Mouse (Mus musculus): ENCODE measurements around the gene Adat3. TPM values are rescaled to one million over a fixed set of nuclear protein-coding genes. Genes with fewer than 3 reads are reported as not detected.
"Not testable (repeated sequence)": the region's sequence is repeated elsewhere in the genome, so short reads cannot be mapped to it uniquely, and the experiment has no call there.

Gene Adat3
- polyA plus RNA-seq, 1 experiment from 2014 or later, result 6.0 TPM

GRCm38 (mm10) chr10:80649910-80650309, 47.2 kb downstream of the Adat3 start:
- H3K9ac ChIP-seq; H3K4me3 ChIP-seq; H3K9me3 ChIP-seq; ATAC-seq (replicated peaks); H3K4me2 ChIP-seq; H3K27ac ChIP-seq; H3K27me3 ChIP-seq (replicated peaks): not testable (repeated sequence)
- Histone ChIP-seq H3K36me3 (replicated peaks) (peaks cover 15% of the 10 kb centered on the region), H3K4me1 (peaks cover 16% of the 10 kb centered on the region)
- WGBS, result 91% methylated on average over 6 of the region's 6 CpGs

DNA sequence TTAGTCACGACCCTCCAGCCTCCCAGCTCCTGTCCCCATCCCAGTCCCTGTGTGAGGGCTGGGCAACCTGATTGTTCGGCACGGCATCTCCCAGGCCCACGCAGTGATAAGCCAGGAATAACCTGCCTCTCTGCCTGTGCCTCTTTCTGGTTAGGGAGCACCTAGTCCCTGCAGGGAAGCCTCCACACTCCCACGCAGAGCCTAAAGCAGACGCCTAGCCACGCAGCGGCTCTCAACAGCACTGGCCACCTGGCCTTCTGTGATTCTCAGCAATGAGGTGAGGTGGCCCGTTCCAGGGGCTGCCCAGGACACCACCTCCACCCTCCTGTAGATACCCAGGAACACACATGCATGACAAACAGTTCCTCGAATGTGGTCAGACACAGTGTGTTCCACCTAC, 47.7 kb downstream of the Adat3 start:
- H3K9me3 ChIP-seq, result no peaks in the 10 kb centered on the region
- no peak for ATAC-seq (replicated peaks)

DNA sequence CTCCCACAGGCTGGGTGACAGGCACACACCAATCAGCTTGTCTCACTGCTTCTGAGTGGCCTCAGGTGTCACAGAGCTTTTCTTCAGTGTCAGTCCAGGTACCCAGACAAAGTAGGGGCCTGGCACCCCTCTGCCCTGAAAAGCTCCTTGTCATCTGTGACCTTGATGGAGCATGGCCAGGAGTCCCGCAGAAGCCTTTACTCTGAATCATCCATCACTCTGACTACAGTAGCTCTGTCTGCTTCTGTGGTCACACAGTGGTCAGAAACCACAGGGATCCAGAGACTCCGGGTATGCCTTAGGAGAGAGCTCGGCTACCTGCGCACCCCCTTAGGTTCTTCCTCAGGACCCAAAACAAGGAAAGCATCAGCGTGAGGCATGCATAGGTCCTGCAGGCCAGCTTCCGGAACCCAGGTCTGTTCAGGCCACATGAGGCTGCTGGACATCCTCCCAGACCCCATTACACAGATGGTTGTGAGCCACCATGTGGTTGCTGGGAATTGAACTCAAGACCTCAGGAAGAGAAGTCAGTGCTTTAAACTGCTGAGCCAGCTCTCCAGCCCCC, 50.6 kb downstream of the Adat3 start:
- WGBS, result 90% methylated on average over 6 of the region's 6 CpGs
- H3K27me3 ChIP-seq (replicated peaks), result no peaks in the 10 kb centered on the region
- H3K9me3 ChIP-seq, result no peaks in the 10 kb centered on the region
- H3K4me3 ChIP-seq, result no peak overlapping the region
- no peak overlapping the region for H3K27ac ChIP-seq
- H3K9ac ChIP-seq, result no peak overlapping the region
- H3K4me2 ChIP-seq, result no peak overlapping the region
- no peaks in the 10 kb centered on the region for H3K36me3 ChIP-seq (replicated peaks)
- ATAC-seq (replicated peaks), result no peak
- peaks cover 31% of the 10 kb centered on the region for H3K4me1 ChIP-seq

More for the DNA sequence above, 47.7 kb downstream of the Adat3 start:
- H3K27me3 ChIP-seq (replicated peaks), result no peaks in the 10 kb centered on the region
- no peak overlapping the region for H3K4me3 ChIP-seq
- peaks cover 21% of the 10 kb centered on the region for H3K4me1 ChIP-seq
- no peak overlapping the region for H3K4me2 ChIP-seq
- H3K27ac ChIP-seq, result no peak overlapping the region
- 95% methylated on average over 10 of the region's 10 CpGs for WGBS
- no peak overlapping the region for H3K9ac ChIP-seq
- H3K36me3 ChIP-seq (replicated peaks), result peaks cover 11% of the 10 kb centered on the region

DNA sequence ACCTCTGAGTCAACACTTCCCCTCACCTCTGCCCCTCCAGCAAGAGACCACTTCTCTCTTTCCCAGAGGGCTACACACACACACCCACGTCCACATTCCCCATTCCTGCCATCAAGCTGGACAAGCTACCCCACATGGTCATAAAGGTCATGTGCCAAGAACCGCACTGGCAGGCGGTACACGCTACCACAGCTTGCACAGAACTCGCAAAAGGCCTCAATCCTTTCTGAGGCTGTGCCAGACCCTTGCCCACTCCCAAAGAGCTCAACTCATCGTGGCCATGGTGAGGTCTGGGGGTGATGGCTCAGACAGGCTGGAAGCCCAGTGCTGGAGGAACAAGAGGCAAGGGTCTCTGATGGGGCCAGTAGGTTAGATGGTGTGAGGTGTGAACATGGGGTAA, 52.2 kb downstream of the Adat3 start:
- H3K27ac ChIP-seq, result no peak overlapping the region
- no peaks in the 10 kb centered on the region for H3K27me3 ChIP-seq (replicated peaks)
- H3K4me2 ChIP-seq, result peak overlapping the region; percentile 77
- no peak for ATAC-seq (replicated peaks)
- H3K4me1 ChIP-seq, result peaks cover 36% of the 10 kb centered on the region
- no peaks in the 10 kb centered on the region for H3K36me3 ChIP-seq (replicated peaks)
- 84% methylated on average over 6 of the region's 6 CpGs for WGBS
- H3K4me3 ChIP-seq, result peak overlapping the region; percentile 87
- no peaks in the 10 kb centered on the region for H3K9me3 ChIP-seq
- H3K9ac ChIP-seq, result no peak overlapping the region

DNA sequence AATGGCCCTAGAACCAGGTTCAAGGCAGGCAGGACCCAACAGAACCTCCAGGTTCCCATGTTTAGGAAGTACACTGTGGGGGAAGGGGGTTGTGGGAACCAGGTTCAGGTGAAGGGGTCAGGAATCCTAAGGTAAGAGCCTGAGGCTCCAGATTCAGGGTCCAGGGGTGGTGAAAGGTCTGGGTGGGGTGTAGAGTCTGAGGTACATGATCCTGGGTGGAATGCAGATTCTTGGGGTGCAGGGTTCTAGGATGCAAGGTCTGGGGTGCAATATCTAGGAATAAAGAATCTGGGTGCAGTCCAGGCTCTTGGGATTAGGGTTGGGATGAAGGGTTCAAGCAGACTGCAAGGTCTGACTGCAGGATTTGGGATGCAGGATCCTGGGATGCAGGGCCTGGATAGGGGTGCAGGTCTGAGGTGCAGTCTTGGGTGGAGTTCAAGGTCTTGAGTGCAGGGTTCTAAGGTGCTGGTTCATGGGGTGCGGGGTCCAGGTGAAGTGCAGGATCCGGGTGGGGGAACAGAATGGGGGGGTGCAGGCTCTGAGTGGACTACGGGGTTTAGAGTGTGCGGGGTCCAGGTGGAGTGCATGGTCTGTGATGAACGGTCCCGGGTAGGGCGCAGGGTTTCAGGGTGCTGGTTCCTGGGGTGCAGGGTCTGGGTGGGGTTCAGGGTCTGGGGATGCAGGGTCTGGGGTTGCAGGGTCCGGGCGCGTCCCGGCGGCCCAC, 52.9 kb downstream of the Adat3 start:
- Histone ChIP-seq H3K9me3 (no peaks in the 10 kb centered on the region), H3K9ac (peak overlapping the region; percentile 94), H3K4me1 (peaks cover 36% of the 10 kb centered on the region), H3K27ac (peak overlapping the region; percentile 92), H3K36me3 (replicated peaks) (no peaks in the 10 kb centered on the region), H3K4me2 (peak overlapping the region; percentile 77), H3K4me3 (peak overlapping the region; percentile 87), H3K27me3 (replicated peaks) (no peaks in the 10 kb centered on the region)
- 3% methylated on average over 12 of the region's 12 CpGs for WGBS
- peak; percentile 78 for ATAC-seq (replicated peaks)

GRCm38 (mm10) chr10:80656130-80656862, 53.6 kb downstream of the Adat3 start:
- under 1% methylated on average over 66 of the region's 72 CpGs for WGBS
- H3K4me3 ChIP-seq, result peak overlapping the region; percentile 87
- H3K27ac ChIP-seq, result peak overlapping the region; percentile 92
- peak overlapping the region; percentile 77 for H3K4me2 ChIP-seq
- no peaks in the 10 kb centered on the region for H3K9me3 ChIP-seq
- H3K27me3 ChIP-seq (replicated peaks), result no peaks in the 10 kb centered on the region
- H3K9ac ChIP-seq, result peak overlapping the region; percentile 94
- H3K36me3 ChIP-seq (replicated peaks), result no peaks in the 10 kb centered on the region
- peak; percentile 87 for ATAC-seq (replicated peaks)
- peaks cover 36% of the 10 kb centered on the region for H3K4me1 ChIP-seq

- peak within 1 kb of the TSS; percentile 87 for H3K4me3 ChIP-seq
- peak within 1 kb of the TSS; percentile 94 for H3K9ac ChIP-seq
- ATAC-seq (replicated peaks), result peak; percentile 62; the same call in 1 of the 2 replicates
- no peaks in the 10 kb centered on the region for H3K36me3 ChIP-seq (replicated peaks)
- no peaks in the 10 kb centered on the region for H3K27me3 ChIP-seq (replicated peaks)
- WGBS, result 23% methylated on average over 15 of the region's 15 CpGs
- H3K9me3 ChIP-seq, result no peaks in the 10 kb centered on the region
- H3K27ac ChIP-seq, result peak within 1 kb of the TSS; percentile 92
- H3K4me1 ChIP-seq, result peaks cover 36% of the 10 kb centered on the region
- peak within 1 kb of the TSS; percentile 77 for H3K4me2 ChIP-seq
Observed at GRCm38 (mm10) chr10:80656863-80657623, 54.4 kb downstream of the Adat3 start, which contains the start of gene Btbd2. Gene Btbd2 (minus strand): TSS chr10:80657071.

Small RNA genes within 50 kb of the gene (microRNA-seq; reads per million reads assigned to microRNA genes)
- not detected for gene Mir6912

Other genes with a start within 250 kb of the Adat3 start
- gene Plk5, start 246.4 kb upstream of the Adat3 start, polyA plus RNA-seq (2015; fragmentation: Nextera tagmentation; extraction: Ambion mirVana), result 6.2 TPM in 2 replicates
- gene Mex3d, start 215.2 kb upstream of the Adat3 start, polyA plus RNA-seq (2015; fragmentation: Nextera tagmentation; extraction: Ambion mirVana), result 18.3 and 18.8 TPM in 2 replicates
- gene Mbd3, start 203.3 kb upstream of the Adat3 start, polyA plus RNA-seq (2015; fragmentation: Nextera tagmentation; extraction: Ambion mirVana), result 227 and 250 TPM in 2 replicates
- 581 and 629 TPM in 2 replicates for gene Uqcr11, start 196.1 kb upstream of the Adat3 start, polyA plus RNA-seq (2015; fragmentation: Nextera tagmentation; extraction: Ambion mirVana)
- gene Tcf3, start 169.2 kb upstream of the Adat3 start, polyA plus RNA-seq (2015; fragmentation: Nextera tagmentation; extraction: Ambion mirVana), result 44.9 and 55.8 TPM in 2 replicates
- 1.9 and 2.6 TPM in 2 replicates for gene Onecut3, start 108.0 kb upstream of the Adat3 start, polyA plus RNA-seq (2015; fragmentation: Nextera tagmentation; extraction: Ambion mirVana)
- gene Atp8b3, start 63.8 kb upstream of the Adat3 start, polyA plus RNA-seq (2015; fragmentation: Nextera tagmentation; extraction: Ambion mirVana), result 0.90 and 1.2 TPM in 2 replicates
- gene Rexo1, start 41.3 kb upstream of the Adat3 start, polyA plus RNA-seq (2015; fragmentation: Nextera tagmentation; extraction: Ambion mirVana), result 33.9 and 35.0 TPM in 2 replicates
- 6.0 and 6.3 TPM in 2 replicates for gene Klf16, start 25.6 kb upstream of the Adat3 start, polyA plus RNA-seq (2015; fragmentation: Nextera tagmentation; extraction: Ambion mirVana)
- gene Abhd17a, start 12.5 kb upstream of the Adat3 start, polyA plus RNA-seq (2015; fragmentation: Nextera tagmentation; extraction: Ambion mirVana), result 126 and 152 TPM in 2 replicates
- gene Scamp4, start within 50 bp of the Adat3 start, polyA plus RNA-seq (2015; fragmentation: Nextera tagmentation; extraction: Ambion mirVana), result 65.0 and 66.2 TPM in 2 replicates
- gene Gm49322, start 3.1 kb downstream of the Adat3 start, polyA plus RNA-seq (2015; fragmentation: Nextera tagmentation; extraction: Ambion mirVana), result 4.6 and 5.0 TPM in 2 replicates
- 107 and 123 TPM in 2 replicates for gene Csnk1g2, start 20.0 kb downstream of the Adat3 start, polyA plus RNA-seq (2015; fragmentation: Nextera tagmentation; extraction: Ambion mirVana)
- 85.9 and 90.4 TPM in 2 replicates for gene Btbd2, start 54.2 kb downstream of the Adat3 start, polyA plus RNA-seq (2015; fragmentation: Nextera tagmentation; extraction: Ambion mirVana)
- 61.5 and 66.6 TPM in 2 replicates for gene Mknk2, start 75.2 kb downstream of the Adat3 start, polyA plus RNA-seq (2015; fragmentation: Nextera tagmentation; extraction: Ambion mirVana)
- gene Mob3a, start 99.1 kb downstream of the Adat3 start, polyA plus RNA-seq (2015; fragmentation: Nextera tagmentation; extraction: Ambion mirVana), result 63.4 and 64.3 TPM in 2 replicates
- gene Izumo4, start 99.3 kb downstream of the Adat3 start, polyA plus RNA-seq (2015; fragmentation: Nextera tagmentation; extraction: Ambion mirVana), result 42.9 and 50.9 TPM in 2 replicates
- 117 and 122 TPM in 2 replicates for gene Ap3d1, start 139.4 kb downstream of the Adat3 start, polyA plus RNA-seq (2015; fragmentation: Nextera tagmentation; extraction: Ambion mirVana)
- 21.0 and 25.9 TPM in 2 replicates for gene Dot1l, start 152.3 kb downstream of the Adat3 start, polyA plus RNA-seq (2015; fragmentation: Nextera tagmentation; extraction: Ambion mirVana)
- gene Sf3a2, start 195.3 kb downstream of the Adat3 start, polyA plus RNA-seq (2015; fragmentation: Nextera tagmentation; extraction: Ambion mirVana), result 60.3 and 62.6 TPM in 2 replicates
- 130 and 147 TPM in 2 replicates for gene Plekhj1, start 195.7 kb downstream of the Adat3 start, polyA plus RNA-seq (2015; fragmentation: Nextera tagmentation; extraction: Ambion mirVana)
- 0.10 TPM in 2 replicates for gene Amh, start 202.4 kb downstream of the Adat3 start, polyA plus RNA-seq (2015; fragmentation: Nextera tagmentation; extraction: Ambion mirVana)
- 0.59 and 1.0 TPM in 2 replicates for gene Jsrp1, start 210.6 kb downstream of the Adat3 start, polyA plus RNA-seq (2015; fragmentation: Nextera tagmentation; extraction: Ambion mirVana)
- gene Oaz1, start 223.8 kb downstream of the Adat3 start, polyA plus RNA-seq (2015; fragmentation: Nextera tagmentation; extraction: Ambion mirVana), result 1,243 and 1,388 TPM in 2 replicates
- gene Lingo3, start 241.2 kb downstream of the Adat3 start, polyA plus RNA-seq (2015; fragmentation: Nextera tagmentation; extraction: Ambion mirVana), result 10.4 and 11.7 TPM in 2 replicates